Mouse (Mus musculus): Measurements from ENCODE around the gene Mpp3. TPM values are rescaled to one million over a fixed set of nuclear protein-coding genes. Genes with fewer than 3 reads are reported as not detected.
A peak's percentile ranks its signal among the peaks of the same experiment; 100 is the strongest.

Gene Mpp3
- polyA plus RNA-seq, 1 experiment from 2014 or later = 56.2 TPM

- 53% methylated on average over 4 of the region's 4 CpGs for WGBS
- Histone ChIP-seq H3K4me3 (no peak overlapping the region), H3K4me1 (replicated peaks) (no peaks in the 10 kb centered on the region), H3K27me3 (no peaks in the 10 kb centered on the region), H3K4me2 (no peak overlapping the region), H3K36me3 (no peaks in the 10 kb centered on the region), H3K9ac (no peak overlapping the region), H3K27ac (replicated peaks) (no peak overlapping the region), H3K9me3 (no peaks in the 10 kb centered on the region)
- no peak for ATAC-seq (ENCODE audit: low FRiP score, low read depth)
Observed at GRCm38 (mm10) chr11:102051954-102052353, 23.7 kb upstream of the Mpp3 start.

GRCm38 (mm10) chr11:102051541-102051940 is 23.3 kb upstream of the Mpp3 start:
- 82% methylated on average over 4 of the region's 4 CpGs for WGBS
- Histone ChIP-seq H3K9ac (no peak overlapping the region), H3K4me2 (no peak overlapping the region), H3K4me1 (replicated peaks) (no peaks in the 10 kb centered on the region), H3K4me3 (no peak overlapping the region), H3K9me3 (no peaks in the 10 kb centered on the region), H3K27me3 (no peaks in the 10 kb centered on the region), H3K36me3 (no peaks in the 10 kb centered on the region), H3K27ac (replicated peaks) (no peak overlapping the region)
- ATAC-seq (ENCODE audit: low FRiP score, low read depth) = no peak

- no peak overlapping the region for H3K27ac ChIP-seq (replicated peaks)
- no peak overlapping the region for H3K9ac ChIP-seq
- no peaks in the 10 kb centered on the region for H3K9me3 ChIP-seq
- H3K4me3 ChIP-seq = no peak overlapping the region
- 51% methylated on average over 14 of the region's 14 CpGs for WGBS
- no peak for ATAC-seq (ENCODE audit: low FRiP score, low read depth)
- H3K4me2 ChIP-seq = no peak overlapping the region
- no peaks in the 10 kb centered on the region for H3K4me1 ChIP-seq (replicated peaks)
- H3K27me3 ChIP-seq = no peaks in the 10 kb centered on the region
- H3K36me3 ChIP-seq = no peaks in the 10 kb centered on the region
Observed at GRCm38 (mm10) chr11:102049875-102050482, 21.7 kb upstream of the Mpp3 start.

- Histone ChIP-seq H3K4me1 (replicated peaks) (no peaks in the 10 kb centered on the region), H3K9me3 (no peaks in the 10 kb centered on the region), H3K27ac (replicated peaks) (no peak overlapping the region), H3K27me3 (no peaks in the 10 kb centered on the region), H3K4me3 (no peak overlapping the region), H3K9ac (no peak overlapping the region), H3K4me2 (no peak overlapping the region), H3K36me3 (no peaks in the 10 kb centered on the region)
- ATAC-seq (ENCODE audit: low FRiP score, low read depth) = no peak
- WGBS = 83% methylated on average over 9 of the region's 9 CpGs
Observed at GRCm38 (mm10) chr11:102046607-102047006, 18.3 kb upstream of the Mpp3 start.

GRCm38 (mm10) chr11:102044691-102045212 is 16.5 kb upstream of the Mpp3 start:
- Histone ChIP-seq H3K4me1 (replicated peaks) (peaks cover 7% of the 10 kb centered on the region), H3K36me3 (no peaks in the 10 kb centered on the region), H3K4me2 (no peak overlapping the region), H3K27me3 (no peaks in the 10 kb centered on the region), H3K9me3 (no peaks in the 10 kb centered on the region), H3K27ac (replicated peaks) (no peak overlapping the region), H3K4me3 (no peak overlapping the region), H3K9ac (no peak overlapping the region)
- ATAC-seq (ENCODE audit: low FRiP score, low read depth) = no peak
- WGBS = 91% methylated on average over 7 of the region's 7 CpGs

- peaks cover 9% of the 10 kb centered on the region for H3K4me1 ChIP-seq (replicated peaks)
- no peak overlapping the region for H3K9ac ChIP-seq
- H3K4me3 ChIP-seq = no peak overlapping the region
- no peaks in the 10 kb centered on the region for H3K27me3 ChIP-seq
- no peak overlapping the region for H3K27ac ChIP-seq (replicated peaks)
- 82% methylated on average over 6 of the region's 6 CpGs for WGBS
- no peaks in the 10 kb centered on the region for H3K9me3 ChIP-seq
- no peak for ATAC-seq (ENCODE audit: low FRiP score, low read depth)
- no peaks in the 10 kb centered on the region for H3K36me3 ChIP-seq
- H3K4me2 ChIP-seq = no peak overlapping the region
Observed at GRCm38 (mm10) chr11:102043381-102043780, 15.1 kb upstream of the Mpp3 start.

- ATAC-seq (ENCODE audit: low FRiP score, low read depth) = no peak
- H3K9ac ChIP-seq = no peak overlapping the region
- WGBS = 91% methylated on average over 13 of the region's 14 CpGs
- H3K4me2 ChIP-seq = no peak overlapping the region
- H3K4me3 ChIP-seq = no peak overlapping the region
- peaks cover 9% of the 10 kb centered on the region for H3K4me1 ChIP-seq (replicated peaks)
- no peak overlapping the region for H3K27ac ChIP-seq (replicated peaks)
- H3K9me3 ChIP-seq = no peaks in the 10 kb centered on the region
- no peaks in the 10 kb centered on the region for H3K27me3 ChIP-seq
- no peaks in the 10 kb centered on the region for H3K36me3 ChIP-seq
Observed at GRCm38 (mm10) chr11:102042971-102043370, 14.7 kb upstream of the Mpp3 start.

GRCm38 (mm10) chr11:102041350-102041949 is 13.2 kb upstream of the Mpp3 start, which contains the start of gene Cd300lg:
Cd300lg (plus strand) TSS chr11:102041509.
- Histone ChIP-seq H3K4me3 (no peak within 1 kb of the TSS), H3K36me3 (no peaks in the 10 kb centered on the region), H3K9ac (no peak within 1 kb of the TSS), H3K27ac (replicated peaks) (no peak within 1 kb of the TSS), H3K9me3 (no peaks in the 10 kb centered on the region), H3K4me1 (replicated peaks) (peaks cover 9% of the 10 kb centered on the region), H3K27me3 (no peaks in the 10 kb centered on the region), H3K4me2 (no peak within 1 kb of the TSS)
- WGBS = 54% methylated on average over 5 of the region's 5 CpGs
- no peak for ATAC-seq (ENCODE audit: low FRiP score, low read depth)

GRCm38 (mm10) chr11:102040646-102041045 is 12.4 kb upstream of the Mpp3 start:
- 73% methylated on average over 4 of the region's 4 CpGs for WGBS
- Histone ChIP-seq H3K36me3 (no peaks in the 10 kb centered on the region), H3K4me1 (replicated peaks) (peaks cover 9% of the 10 kb centered on the region), H3K9me3 (no peaks in the 10 kb centered on the region), H3K4me2 (no peak overlapping the region), H3K27me3 (no peaks in the 10 kb centered on the region), H3K9ac (no peak overlapping the region), H3K4me3 (no peak overlapping the region), H3K27ac (replicated peaks) (no peak overlapping the region)
- no peak for ATAC-seq (ENCODE audit: low FRiP score, low read depth)

- Histone ChIP-seq H3K36me3 (no peaks in the 10 kb centered on the region), H3K4me2 (peak overlapping the region; percentile 11), H3K4me3 (no peak overlapping the region), H3K9me3 (no peaks in the 10 kb centered on the region), H3K27ac (replicated peaks) (no peak overlapping the region), H3K4me1 (replicated peaks) (peaks cover 9% of the 10 kb centered on the region), H3K27me3 (no peaks in the 10 kb centered on the region), H3K9ac (no peak overlapping the region)
- WGBS = 0% methylated on average over 9 of the region's 9 CpGs
- ATAC-seq (ENCODE audit: low FRiP score, low read depth) = peak; percentile 81
Observed at GRCm38 (mm10) chr11:102040138-102040524, 11.9 kb upstream of the Mpp3 start.

GRCm38 (mm10) chr11:102039487-102040137 is 11.4 kb upstream of the Mpp3 start:
- 39% methylated on average over 13 of the region's 13 CpGs for WGBS
- no peak overlapping the region for H3K4me3 ChIP-seq
- peak; percentile 10 for ATAC-seq (ENCODE audit: low FRiP score, low read depth)
- no peaks in the 10 kb centered on the region for H3K36me3 ChIP-seq
- peaks cover 9% of the 10 kb centered on the region for H3K4me1 ChIP-seq (replicated peaks)
- H3K27me3 ChIP-seq = no peaks in the 10 kb centered on the region
- H3K27ac ChIP-seq (replicated peaks) = no peak overlapping the region
- H3K9me3 ChIP-seq = no peaks in the 10 kb centered on the region
- no peak overlapping the region for H3K9ac ChIP-seq
- peak overlapping the region; percentile 11; the same call in 1 of the 2 replicates for H3K4me2 ChIP-seq

GRCm38 (mm10) chr11:102037789-102038188 is 9.5 kb upstream of the Mpp3 start:
- no peak overlapping the region for H3K27ac ChIP-seq (replicated peaks)
- no peaks in the 10 kb centered on the region for H3K9me3 ChIP-seq
- no peaks in the 10 kb centered on the region for H3K36me3 ChIP-seq
- no peak overlapping the region for H3K9ac ChIP-seq
- H3K27me3 ChIP-seq = no peaks in the 10 kb centered on the region
- WGBS = 66% methylated on average over 6 of the region's 6 CpGs
- no peak overlapping the region for H3K4me3 ChIP-seq
- no peak for ATAC-seq (ENCODE audit: low FRiP score, low read depth)
- H3K4me1 ChIP-seq (replicated peaks) = peaks cover 9% of the 10 kb centered on the region
- no peak overlapping the region for H3K4me2 ChIP-seq
